Mouse (Mus musculus): Measurements from ENCODE around the gene Klhdc4. TPM values are rescaled to one million over a fixed set of nuclear protein-coding genes. Genes with fewer than 3 reads are reported as not detected.

Gene Klhdc4
- polyA plus RNA-seq, 1 experiment from 2014 or later: 13.7 TPM

DNA sequence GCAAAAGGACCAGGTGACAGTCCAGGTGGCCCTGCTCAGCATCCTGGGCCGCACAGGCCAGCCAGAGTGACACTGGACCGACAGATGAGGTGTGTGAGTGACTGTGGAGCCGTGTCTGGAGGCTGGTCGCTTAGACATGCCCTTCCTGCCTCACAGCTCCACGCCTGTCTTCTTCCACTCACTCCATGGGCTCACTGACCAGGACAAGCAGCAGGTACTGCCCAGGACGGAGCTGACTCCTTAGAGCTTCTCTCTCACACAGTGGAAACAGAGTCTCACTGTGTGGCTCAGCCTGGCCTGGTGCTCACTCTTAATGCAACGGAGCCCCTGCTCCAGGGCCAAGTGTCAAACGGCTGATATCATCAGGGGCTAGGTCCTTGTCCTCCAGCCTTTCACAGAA is 33.9 kb downstream of the Klhdc4 start:
- Histone ChIP-seq H3K4me1 (replicated peaks; ENCODE audit: control insufficient read depth, insufficient read depth) (no peaks in the 10 kb centered on the region), H3K27me3 (ENCODE audit: control insufficient read depth, insufficient read depth, low read length) (no peaks in the 10 kb centered on the region), H3K36me3 (ENCODE audit: control insufficient read depth, insufficient read depth, low read length) (peaks cover 12% of the 10 kb centered on the region), H3K9me3 (ENCODE audit: control insufficient read depth, low read length) (no peaks in the 10 kb centered on the region), H3K9ac (ENCODE audit: low read length) (no peak overlapping the region), H3K27ac (replicated peaks) (no peak overlapping the region), H3K4me2 (replicated peaks; ENCODE audit: low read depth) (no peak overlapping the region), H3K4me3 (ENCODE audit: low read depth, low read length) (no peak overlapping the region)
- WGBS: 84% methylated on average over 8 of the region's 8 CpGs
- no peak for ATAC-seq (ENCODE audit: low FRiP score, low TSS enrichment)
- TF ChIP-seq EP300 (optimal IDR thresholded peaks at IDR 0.05): no peak
- no peak for TF ChIP-seq CTCF (IDR thresholded peaks at IDR 0.05; ENCODE audit: low read depth)
- no peak for DNase-seq (ENCODE audit: low spot score)

DNA sequence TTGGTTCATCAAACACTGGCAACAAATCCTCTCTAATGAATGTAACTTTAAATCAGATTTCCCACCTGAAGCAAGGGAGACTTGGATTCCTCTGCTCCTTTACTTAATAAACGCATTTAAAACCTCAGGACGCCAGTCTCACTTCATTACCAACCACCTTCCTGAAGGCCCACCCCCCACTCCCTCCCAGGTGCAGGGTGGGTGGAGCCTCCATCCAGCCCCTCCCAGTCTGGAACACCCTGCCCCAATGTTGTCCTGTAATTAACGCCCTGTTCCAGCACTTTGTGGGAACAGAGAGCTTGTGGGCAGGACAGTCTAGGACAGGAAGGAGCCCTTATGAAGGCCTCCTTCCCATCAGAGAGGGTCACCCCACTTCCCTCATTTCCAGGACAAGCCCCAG is 35.2 kb downstream of the Klhdc4 start:
- no peak for TF ChIP-seq EP300 (optimal IDR thresholded peaks at IDR 0.05)
- TF ChIP-seq CTCF (IDR thresholded peaks at IDR 0.05; ENCODE audit: low read depth): no peak
- no peak for ATAC-seq (ENCODE audit: low FRiP score, low TSS enrichment)
- no peak overlapping the region for H3K27ac ChIP-seq (replicated peaks)
- no peak overlapping the region for H3K9ac ChIP-seq (ENCODE audit: low read length)
- peaks cover 11% of the 10 kb centered on the region for H3K36me3 ChIP-seq (ENCODE audit: control insufficient read depth, insufficient read depth, low read length)
- H3K4me1 ChIP-seq (replicated peaks; ENCODE audit: control insufficient read depth, insufficient read depth): no peaks in the 10 kb centered on the region
- H3K9me3 ChIP-seq (ENCODE audit: control insufficient read depth, low read length): no peaks in the 10 kb centered on the region
- no peak overlapping the region for H3K4me3 ChIP-seq (ENCODE audit: low read depth, low read length)
- WGBS: 51% methylated on average over 3 of the region's 3 CpGs
- no peak overlapping the region for H3K4me2 ChIP-seq (replicated peaks; ENCODE audit: low read depth)
- no peaks in the 10 kb centered on the region for H3K27me3 ChIP-seq (ENCODE audit: control insufficient read depth, insufficient read depth, low read length)
- DNase-seq (ENCODE audit: low spot score): no peak

DNA sequence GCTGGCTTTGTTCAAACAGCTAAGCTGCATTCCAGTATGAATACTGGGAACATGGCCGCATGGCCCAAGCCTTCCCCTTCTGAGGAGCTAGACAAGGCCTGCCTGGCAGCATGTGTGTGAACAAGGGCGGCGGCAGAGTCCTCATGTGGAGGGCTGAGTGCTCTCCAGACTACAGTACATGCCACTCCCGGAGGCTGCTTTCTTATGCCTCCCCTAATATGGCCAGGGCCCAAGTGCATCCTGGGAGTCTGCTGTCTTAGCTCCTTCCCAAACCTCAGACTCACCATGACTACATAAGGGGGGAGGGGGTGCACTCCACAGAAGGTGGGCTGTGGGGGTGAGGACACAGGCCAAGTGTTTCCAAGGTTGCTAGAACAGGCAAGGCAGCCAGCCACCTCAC is 36.7 kb downstream of the Klhdc4 start:
- no peak overlapping the region for H3K4me3 ChIP-seq (ENCODE audit: low read depth, low read length)
- H3K36me3 ChIP-seq (ENCODE audit: control insufficient read depth, insufficient read depth, low read length): peaks cover 2% of the 10 kb centered on the region; the same call in 1 of the 2 replicates
- H3K27ac ChIP-seq (replicated peaks): no peak overlapping the region
- no peak for ATAC-seq (ENCODE audit: low FRiP score, low TSS enrichment)
- WGBS: 57% methylated on average over 4 of the region's 4 CpGs
- no peak overlapping the region for H3K9ac ChIP-seq (ENCODE audit: low read length)
- no peak for TF ChIP-seq EP300 (optimal IDR thresholded peaks at IDR 0.05)
- no peak for TF ChIP-seq CTCF (IDR thresholded peaks at IDR 0.05; ENCODE audit: low read depth)
- H3K9me3 ChIP-seq (ENCODE audit: control insufficient read depth, low read length): no peaks in the 10 kb centered on the region
- no peaks in the 10 kb centered on the region for H3K4me1 ChIP-seq (replicated peaks; ENCODE audit: control insufficient read depth, insufficient read depth)
- no peak overlapping the region for H3K4me2 ChIP-seq (replicated peaks; ENCODE audit: low read depth)
- H3K27me3 ChIP-seq (ENCODE audit: control insufficient read depth, insufficient read depth, low read length): no peaks in the 10 kb centered on the region
- DNase-seq (ENCODE audit: low spot score): no peak

DNA sequence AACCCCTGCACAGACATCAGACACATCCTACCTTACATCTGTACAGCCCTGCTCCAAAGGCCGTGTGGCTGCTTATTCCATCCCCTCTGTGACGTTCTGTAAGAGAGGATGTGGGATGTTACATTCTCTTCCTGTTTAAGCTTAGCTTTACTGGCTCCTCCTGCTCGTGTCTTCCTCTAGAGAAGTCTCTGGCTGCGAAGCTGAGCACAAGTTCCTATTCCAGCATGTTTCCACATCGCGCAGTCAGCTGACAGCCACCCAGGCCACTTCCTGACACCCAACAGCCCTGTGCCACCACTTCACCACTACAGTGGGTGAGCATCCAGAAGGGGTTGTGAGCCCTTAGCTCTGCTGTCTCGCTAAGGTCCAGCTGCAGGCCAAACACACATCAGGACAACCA is 37.2 kb downstream of the Klhdc4 start:
- DNase-seq (ENCODE audit: low spot score) (no peak), ATAC-seq (ENCODE audit: low FRiP score, low TSS enrichment) (no peak)
- no peaks in the 10 kb centered on the region for H3K9me3 ChIP-seq (ENCODE audit: control insufficient read depth, low read length)
- H3K4me2 ChIP-seq (replicated peaks; ENCODE audit: low read depth): no peak overlapping the region
- no peak overlapping the region for H3K9ac ChIP-seq (ENCODE audit: low read length)
- H3K27me3 ChIP-seq (ENCODE audit: control insufficient read depth, insufficient read depth, low read length): no peaks in the 10 kb centered on the region
- no peaks in the 10 kb centered on the region; the same call in 1 of the 2 replicates for H3K36me3 ChIP-seq (ENCODE audit: control insufficient read depth, insufficient read depth, low read length)
- 67% methylated on average over 7 of the region's 7 CpGs for WGBS
- H3K4me1 ChIP-seq (replicated peaks; ENCODE audit: control insufficient read depth, insufficient read depth): no peaks in the 10 kb centered on the region
- no peak overlapping the region for H3K27ac ChIP-seq (replicated peaks)
- TF ChIP-seq CTCF (IDR thresholded peaks at IDR 0.05; ENCODE audit: low read depth) (no peak), EP300 (optimal IDR thresholded peaks at IDR 0.05) (no peak)
- no peak overlapping the region for H3K4me3 ChIP-seq (ENCODE audit: low read depth, low read length)

DNA sequence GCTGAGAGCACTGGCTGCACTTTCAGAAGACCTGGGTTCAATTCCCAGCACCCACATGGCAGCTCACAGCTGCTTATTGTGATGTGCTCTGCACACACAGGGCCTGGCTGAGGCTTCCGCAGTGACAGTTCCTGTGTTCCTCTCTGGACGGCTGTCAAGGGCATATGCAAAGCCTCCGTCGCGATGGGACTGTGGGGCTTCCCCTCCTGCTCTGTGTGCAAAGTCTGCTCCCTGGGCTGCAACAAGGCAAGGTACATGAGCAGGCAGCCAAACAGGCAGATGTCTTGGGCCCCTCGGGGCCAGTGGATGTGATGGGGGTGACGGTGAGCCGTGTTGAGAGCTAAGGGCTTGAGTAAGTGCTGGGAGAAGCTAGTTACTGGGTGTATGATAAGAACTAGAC is 40.6 kb downstream of the Klhdc4 start:
- Histone ChIP-seq H3K27ac (replicated peaks) (no peak overlapping the region), H3K27me3 (ENCODE audit: control insufficient read depth, insufficient read depth, low read length) (no peaks in the 10 kb centered on the region), H3K9me3 (ENCODE audit: control insufficient read depth, low read length) (no peaks in the 10 kb centered on the region), H3K4me2 (replicated peaks; ENCODE audit: low read depth) (no peak overlapping the region), H3K4me1 (replicated peaks; ENCODE audit: control insufficient read depth, insufficient read depth) (no peaks in the 10 kb centered on the region), H3K36me3 (ENCODE audit: control insufficient read depth, insufficient read depth, low read length) (no peaks in the 10 kb centered on the region), H3K4me3 (ENCODE audit: low read depth, low read length) (no peak overlapping the region), H3K9ac (ENCODE audit: low read length) (no peak overlapping the region)
- 78% methylated on average over 8 of the region's 8 CpGs for WGBS
- TF ChIP-seq CTCF (IDR thresholded peaks at IDR 0.05; ENCODE audit: low read depth) (no peak), EP300 (optimal IDR thresholded peaks at IDR 0.05) (no peak)
- no peak for ATAC-seq (ENCODE audit: low FRiP score, low TSS enrichment)
- DNase-seq (ENCODE audit: low spot score): no peak

DNA sequence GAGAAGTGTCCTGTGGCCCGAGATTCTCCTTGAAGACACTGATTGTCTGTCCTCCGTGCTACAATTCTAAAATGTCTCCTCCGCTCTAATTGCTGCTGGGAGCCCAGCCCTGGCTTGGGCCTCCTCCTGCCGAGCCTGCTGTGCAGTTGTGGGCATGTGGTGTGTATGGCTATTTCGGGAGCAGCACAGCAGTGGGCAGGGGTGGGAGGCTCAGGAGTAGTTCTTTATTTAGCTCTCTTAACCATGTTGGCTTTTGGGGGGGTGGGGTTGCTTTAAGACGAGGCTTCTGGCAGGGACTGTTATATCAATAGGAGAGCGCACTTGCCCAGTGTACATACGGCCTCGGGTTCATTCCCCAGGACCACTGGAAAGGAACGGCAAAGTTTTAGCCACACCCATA is 42.8 kb downstream of the Klhdc4 start:
- ATAC-seq (ENCODE audit: low FRiP score, low TSS enrichment) (no peak), DNase-seq (ENCODE audit: low spot score) (no peak)
- Histone ChIP-seq H3K4me2 (replicated peaks; ENCODE audit: low read depth) (no peak overlapping the region), H3K27ac (replicated peaks) (no peak overlapping the region), H3K36me3 (ENCODE audit: control insufficient read depth, insufficient read depth, low read length) (no peaks in the 10 kb centered on the region), H3K9me3 (ENCODE audit: control insufficient read depth, low read length) (no peaks in the 10 kb centered on the region), H3K9ac (ENCODE audit: low read length) (no peak overlapping the region), H3K27me3 (ENCODE audit: control insufficient read depth, insufficient read depth, low read length) (no peaks in the 10 kb centered on the region), H3K4me3 (ENCODE audit: low read depth, low read length) (no peak overlapping the region), H3K4me1 (replicated peaks; ENCODE audit: control insufficient read depth, insufficient read depth) (no peaks in the 10 kb centered on the region)
- WGBS: 36% methylated on average over 10 of the region's 10 CpGs
- TF ChIP-seq CTCF (IDR thresholded peaks at IDR 0.05; ENCODE audit: low read depth) (no peak), EP300 (optimal IDR thresholded peaks at IDR 0.05) (no peak)
